Mouse (Mus musculus): ENCODE measurements around the gene Map3k13.
"Not testable (repeated sequence)": the region's sequence is repeated elsewhere in the genome, so short reads cannot be mapped to it uniquely, and the experiment has no call there.

Gene Map3k13

DNA sequence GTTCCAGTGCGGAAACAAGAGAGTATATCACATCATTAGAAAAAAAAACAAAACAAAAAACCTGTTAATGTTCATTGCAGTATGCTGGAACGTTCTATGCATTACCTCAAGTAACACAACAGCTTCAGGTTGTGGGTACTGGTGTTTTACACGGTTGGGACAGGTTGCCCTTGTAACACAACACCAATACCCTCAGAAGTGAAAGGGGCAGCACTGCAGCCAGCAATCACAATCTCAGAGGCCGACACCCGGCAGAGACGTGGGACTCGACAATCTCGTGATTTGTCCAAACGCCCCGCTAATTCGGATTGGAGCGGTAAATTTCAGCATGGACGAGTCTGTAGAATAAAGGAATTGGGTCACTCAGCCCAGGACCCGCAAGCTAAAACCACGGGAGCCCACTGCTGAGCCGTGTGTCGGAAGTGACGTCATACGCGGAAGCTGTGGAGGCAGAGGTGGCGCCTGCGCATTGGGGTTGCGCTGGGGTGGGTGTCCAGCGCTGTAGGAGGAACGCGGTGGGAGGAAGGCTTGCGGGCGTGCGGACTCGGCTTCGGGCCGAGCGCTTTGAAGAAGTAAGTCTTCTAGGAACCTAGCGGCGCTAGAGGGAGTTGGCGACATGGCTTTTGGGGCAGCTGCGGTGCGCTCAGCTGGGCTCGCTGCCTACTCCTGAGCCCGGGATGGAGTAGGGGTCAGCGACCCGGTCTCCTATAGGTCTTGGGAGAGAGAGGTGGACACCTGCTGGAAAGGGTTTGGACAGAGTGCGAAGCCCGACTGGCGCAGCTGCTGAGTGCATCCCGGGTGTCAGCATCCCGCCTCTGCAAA is at the start of gene Map3k13:
Map3k13 (plus strand) TSS at position 472 of the 822 bp plus-strand sequence.
- DNase-seq (ENCODE audit: low spot score in 2 of 2): peak; percentile 93

DNA sequence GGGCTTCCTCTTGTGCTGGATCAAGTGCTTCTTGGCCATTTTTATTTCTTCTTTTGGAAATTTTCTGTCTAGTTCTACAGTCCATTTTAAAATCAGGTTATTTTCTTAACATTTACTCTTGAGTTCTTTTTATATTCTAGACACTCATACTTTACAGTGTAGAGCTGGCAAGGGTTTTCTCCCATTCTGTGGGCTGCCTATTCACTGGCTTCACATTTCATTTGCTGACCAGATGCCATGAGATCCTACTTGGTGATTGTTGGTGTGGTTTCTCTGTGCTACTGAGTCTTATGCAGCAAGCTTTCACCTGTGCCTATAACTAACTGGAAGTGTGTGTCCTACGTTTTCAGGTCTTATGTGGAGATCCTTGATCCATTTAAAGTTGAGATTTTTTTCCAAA is 35.7 kb upstream of the Map3k13 start:
- DNase-seq (ENCODE audit: low spot score in 2 of 2): no peak

DNA sequence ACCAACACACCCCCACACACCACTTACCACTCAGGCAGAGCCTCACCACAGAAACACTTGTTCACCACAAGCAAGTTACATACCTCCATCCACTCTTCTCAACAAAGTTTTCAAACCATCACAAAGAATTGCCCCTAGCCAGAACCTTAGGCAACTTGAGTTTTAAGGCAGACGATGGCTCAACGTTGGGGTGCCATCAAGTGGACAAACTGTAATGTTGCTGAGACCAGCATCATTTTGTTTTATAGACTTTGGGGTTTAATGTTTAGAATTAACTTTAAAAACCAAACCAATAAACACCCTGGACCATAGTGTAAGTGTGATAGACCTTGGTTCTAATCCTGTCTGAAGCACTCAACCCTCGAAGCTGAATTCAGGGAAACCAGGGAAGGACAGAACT is 25.9 kb upstream of the Map3k13 start:
- no peak for DNase-seq (ENCODE audit: low spot score in 2 of 2)

DNA sequence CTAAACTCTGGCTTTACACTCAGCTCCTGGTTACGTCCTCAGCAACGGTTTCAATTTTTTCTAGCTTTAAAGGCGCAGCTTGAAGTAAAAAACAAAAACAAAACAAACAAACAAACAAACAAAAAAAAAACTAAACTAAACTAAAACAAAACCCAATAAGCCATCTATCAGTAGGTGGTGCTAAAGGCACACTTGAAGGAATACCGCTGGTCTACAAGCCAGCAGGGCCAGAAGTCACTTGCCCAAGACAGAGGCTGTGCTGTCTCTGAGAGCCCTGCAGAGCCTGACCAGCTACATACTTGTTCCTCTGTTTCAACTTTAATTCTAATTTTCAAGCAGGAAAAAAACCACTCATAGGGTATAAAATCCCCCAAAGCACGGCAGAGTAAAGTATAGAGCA is 24.5 kb upstream of the Map3k13 start:
- peak in 1 of 2 experiments; percentile 19 for DNase-seq (ENCODE audit: low spot score in 2 of 2)

DNA sequence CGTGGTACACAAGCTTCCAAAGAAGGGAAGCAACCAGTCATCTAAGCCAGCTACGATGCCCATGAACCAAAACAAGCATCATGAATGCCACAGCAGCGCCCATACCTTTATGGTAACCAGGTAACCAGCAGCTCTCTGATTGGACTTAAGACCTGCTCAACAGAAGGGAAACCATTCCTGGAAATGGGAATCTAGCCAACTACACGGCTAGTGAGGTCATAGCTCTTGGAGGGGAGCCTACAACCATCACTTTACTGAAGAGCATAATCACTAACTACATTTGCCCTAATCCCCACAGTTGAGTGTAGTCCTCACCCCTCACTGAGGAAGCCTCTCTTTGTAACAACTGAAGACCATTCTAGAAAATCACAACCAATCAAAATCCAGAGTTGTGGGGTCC is 19.4 kb upstream of the Map3k13 start:
- DNase-seq (ENCODE audit: low spot score in 2 of 2): no peak

DNA sequence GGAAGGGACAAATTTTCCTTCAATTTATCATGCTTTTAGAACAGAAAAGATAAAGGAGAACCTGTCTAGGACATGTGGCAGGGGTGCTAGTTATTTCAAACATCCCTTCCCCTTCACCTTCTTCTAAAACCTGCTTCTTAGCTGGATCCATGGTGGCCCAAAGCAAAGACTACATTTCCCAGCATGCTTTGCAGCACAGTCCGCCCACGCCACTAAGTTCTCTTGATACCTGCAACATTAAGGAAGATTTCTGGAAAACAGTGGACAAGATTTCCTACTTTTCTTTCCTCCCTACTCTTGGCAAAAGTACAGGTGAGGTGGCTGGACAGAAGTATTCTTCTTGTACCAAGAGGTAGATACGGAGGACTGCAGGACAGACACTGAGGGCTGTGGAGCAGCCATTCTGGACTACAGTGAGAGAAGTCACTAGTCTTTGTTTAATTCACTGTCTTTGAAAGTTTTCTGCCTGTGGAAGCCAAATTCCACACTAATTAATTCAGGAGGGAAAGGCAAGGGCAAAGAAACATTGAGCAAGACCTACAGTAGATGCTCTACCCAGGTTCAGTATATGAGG is 15.8 kb upstream of the Map3k13 start:
- DNase-seq (ENCODE audit: low spot score in 2 of 2): no peak

DNA sequence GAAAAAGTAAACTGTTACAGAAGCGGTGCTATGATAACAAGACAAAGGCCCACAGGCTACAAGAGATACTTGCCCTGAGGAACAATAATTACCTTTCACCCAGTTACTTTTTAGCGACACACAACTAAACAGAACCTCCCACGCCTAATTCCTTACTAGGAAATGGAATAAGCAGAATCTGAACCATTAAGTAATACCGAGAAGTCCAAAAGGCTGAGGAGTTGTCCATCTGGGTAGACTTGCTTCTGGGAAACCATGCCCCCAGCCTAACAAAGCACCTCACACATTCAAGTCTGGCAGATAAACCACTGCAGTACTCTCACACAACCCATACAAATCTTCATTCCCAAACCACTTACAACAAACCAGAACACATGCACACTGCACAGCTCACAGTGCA is 15.0 kb upstream of the Map3k13 start:
- no peak for DNase-seq (ENCODE audit: low spot score in 2 of 2)

DNA sequence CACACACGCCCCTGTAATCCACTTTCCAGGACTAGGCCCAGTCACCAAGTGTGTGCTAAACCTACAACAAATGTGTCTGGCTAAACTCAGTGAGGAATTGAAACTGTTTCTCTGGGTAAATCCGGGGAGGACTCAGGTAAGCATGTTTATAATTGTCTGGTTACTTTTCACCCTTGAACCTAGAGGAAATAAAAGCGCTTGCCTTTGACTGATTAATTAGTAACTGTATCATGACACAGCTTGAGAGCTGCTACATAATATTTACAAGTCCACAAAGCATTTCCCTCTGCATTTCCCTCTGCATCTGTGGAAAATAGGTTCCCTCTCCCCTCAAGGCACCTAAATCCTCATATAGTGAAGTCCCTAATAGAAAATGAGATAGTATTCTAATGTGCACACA is 12.9 kb upstream of the Map3k13 start:
- no peak for DNase-seq (ENCODE audit: low spot score in 2 of 2)

DNA sequence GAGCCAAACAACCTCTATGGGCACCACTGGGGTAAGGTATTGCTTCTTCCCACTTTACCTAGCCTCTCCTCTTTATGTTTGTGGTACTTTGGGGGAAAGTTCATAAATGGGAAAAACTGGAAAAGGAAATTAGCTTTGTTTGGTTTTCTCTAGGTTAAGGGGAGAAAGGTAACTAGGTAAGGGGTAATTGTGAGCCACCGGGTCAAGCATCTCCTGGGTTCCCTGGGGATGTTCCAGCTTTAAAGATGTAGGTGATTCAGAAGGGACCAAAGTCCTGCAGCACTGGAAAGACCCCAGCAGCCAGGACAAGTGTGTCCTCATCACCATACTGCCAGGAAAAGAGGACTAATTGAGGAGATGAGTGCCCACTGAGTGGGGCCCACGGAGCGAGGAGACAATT is 12.3 kb upstream of the Map3k13 start:
- DNase-seq (ENCODE audit: low spot score in 2 of 2): no peak

DNA sequence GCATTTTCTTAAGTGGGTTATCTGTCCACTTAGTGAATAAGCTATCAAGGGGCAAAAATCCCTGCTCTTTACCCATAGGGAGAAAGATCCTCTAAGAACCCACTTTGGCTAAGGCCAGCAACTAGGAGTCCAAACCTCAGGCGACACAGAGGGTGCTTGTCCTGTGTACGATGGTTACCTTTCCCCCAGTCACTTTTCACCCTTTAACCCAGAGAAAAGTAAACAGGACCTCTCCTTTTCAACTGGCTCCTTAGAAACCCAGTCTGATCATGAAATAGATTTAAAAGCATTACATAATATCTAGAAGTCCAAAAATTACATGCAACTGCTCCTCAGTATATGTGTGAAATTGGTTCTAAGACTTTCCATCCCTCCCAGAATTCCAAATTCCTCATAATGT is 11.3 kb upstream of the Map3k13 start:
- no peak for DNase-seq (ENCODE audit: low spot score in 2 of 2)

DNA sequence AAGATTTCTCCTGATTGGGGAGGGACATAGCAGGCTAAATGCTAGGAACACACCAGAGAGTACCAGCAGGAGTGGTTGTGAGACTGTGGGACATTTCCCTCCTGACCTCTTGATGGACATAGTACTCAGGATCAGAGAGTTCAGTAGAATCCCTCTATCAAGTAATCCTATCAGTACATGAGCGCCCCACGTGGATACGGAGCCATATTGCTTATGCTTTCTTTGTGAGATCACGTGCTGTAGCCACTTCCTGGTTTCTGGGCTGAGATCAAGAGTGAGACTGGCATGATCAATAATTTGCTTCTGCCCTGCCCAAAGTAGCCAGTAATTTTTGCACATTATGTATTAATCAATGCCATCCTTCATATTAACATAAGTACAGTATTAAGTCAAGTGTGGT is 9.1 kb upstream of the Map3k13 start:
- DNase-seq (ENCODE audit: low spot score in 2 of 2): no peak

DNA sequence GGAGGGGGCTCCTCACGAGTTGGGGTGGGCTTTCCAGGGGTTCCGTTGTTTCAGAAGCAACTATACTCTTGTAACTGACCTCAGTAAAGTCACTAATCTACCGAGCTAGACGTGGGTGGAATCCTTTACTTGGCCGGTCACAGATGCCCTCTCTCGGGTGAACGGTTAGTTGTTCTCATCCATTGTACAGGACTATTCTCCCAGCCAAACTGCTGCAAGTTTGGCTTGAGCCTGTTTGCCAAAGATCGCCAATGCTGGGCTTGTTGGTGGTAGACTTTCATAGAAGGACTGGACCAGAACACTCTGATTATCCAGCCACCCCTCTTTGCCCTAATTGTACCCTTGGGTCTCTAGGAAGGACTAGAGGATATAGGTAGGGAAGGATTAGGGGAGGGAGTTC is 7.8 kb upstream of the Map3k13 start:
- no peak for DNase-seq (ENCODE audit: low spot score in 2 of 2)

DNA sequence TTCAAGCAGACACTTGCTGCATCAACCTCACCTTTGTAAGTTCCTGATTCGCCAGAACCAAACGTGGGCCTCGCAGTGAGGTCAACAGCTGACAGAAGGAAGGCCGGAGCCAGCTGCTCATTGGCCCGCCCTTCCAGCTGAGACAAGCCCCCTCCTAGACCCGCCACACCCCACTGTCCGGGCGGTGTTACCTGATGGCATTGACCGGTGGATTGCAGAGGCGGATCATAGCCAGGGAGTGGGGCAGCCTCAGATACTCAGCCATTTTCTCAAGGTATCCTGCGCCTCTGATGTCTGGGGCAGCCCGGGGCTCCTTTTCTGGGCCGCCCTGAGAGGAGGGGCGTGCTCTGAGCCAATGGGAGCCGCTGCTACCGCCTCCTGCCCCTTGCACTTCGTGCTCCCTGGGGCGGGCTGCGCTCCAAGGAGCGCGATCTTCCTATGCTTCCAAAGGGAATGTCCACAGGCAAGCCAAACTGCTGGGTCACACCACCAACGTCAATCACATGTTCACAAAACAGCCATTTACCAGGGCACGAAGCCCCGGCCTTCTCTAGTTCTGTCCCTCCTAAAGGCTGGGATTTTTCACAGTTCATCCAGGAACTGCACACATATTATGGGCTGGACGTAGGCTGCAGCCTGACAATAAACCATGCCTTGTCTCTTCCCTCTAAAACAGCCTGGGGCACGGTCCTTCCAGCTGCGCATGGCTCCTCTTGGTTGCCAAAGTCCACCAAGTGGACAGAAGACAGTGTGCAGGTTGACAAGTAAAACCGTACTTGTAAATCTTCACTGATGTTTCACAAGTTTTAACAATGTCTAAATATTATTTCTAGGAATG is 6.4 kb upstream of the Map3k13 start, which contains the start of gene Ehhadh:
Ehhadh (minus strand) TSS at position 292 of the 838 bp plus-strand sequence.
- DNase-seq (ENCODE audit: low spot score in 2 of 2): peak; percentile 58 to 82

DNA sequence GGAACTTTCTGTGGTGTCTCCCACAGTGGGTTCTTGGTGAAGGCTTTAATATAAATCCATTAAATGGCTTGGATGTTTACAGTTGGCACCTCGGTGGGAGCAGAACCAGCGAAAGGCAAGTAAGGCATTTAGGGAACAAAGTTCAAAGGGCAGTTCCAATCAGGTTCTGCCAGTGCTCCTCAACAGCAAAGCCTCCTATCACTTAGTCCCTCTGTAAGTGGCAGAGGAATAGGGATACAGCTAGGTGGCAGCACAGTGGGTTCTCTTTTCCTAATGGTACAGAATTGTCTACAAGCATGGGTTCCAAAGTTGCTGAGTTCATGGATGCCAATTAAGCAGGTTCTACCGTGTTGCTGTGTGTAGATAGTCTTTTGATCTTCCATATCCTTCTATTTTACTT is 5.6 kb upstream of the Map3k13 start:
- no peak for DNase-seq (ENCODE audit: low spot score in 2 of 2)

DNA sequence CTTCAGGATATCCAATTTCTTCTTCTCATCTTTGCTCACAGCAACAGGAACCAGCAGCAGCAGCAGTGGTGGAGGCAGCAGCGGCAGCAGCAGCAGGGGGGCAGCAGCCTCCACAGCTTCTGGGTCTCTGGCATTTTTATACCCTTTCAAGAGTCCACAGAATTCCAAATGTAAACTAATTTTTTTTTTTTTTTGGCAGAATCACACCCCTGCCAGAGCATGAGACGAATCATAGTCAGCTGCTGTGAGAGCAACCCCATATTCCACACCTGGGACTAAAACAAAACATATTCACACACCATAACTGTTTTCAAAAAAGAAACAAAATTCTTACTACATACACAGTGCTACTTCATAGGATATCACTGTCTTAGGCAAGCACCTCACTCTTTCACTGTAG is 5.0 kb upstream of the Map3k13 start:
- no peak for DNase-seq (ENCODE audit: low spot score in 2 of 2)

DNA sequence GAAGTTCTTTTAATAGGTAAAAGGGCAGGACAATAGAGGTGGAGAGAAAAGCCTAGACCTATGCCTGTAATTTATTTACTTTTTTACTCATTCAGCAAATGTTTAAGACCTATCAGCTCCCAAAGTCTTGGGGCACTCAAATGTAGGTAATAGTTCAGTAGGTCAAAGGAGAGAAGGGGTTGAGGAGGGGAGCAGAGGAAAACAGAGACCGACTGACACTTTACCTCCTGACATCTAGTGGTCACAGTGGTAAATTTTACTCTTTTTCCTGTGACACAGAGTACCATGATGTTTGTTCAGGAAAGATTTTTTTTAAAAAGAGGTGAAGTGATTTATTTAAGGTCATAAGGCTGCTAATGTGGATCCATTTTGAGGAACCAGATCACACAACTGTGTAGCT is 3.7 kb upstream of the Map3k13 start:
- DNase-seq (ENCODE audit: low spot score in 2 of 2): no peak

DNA sequence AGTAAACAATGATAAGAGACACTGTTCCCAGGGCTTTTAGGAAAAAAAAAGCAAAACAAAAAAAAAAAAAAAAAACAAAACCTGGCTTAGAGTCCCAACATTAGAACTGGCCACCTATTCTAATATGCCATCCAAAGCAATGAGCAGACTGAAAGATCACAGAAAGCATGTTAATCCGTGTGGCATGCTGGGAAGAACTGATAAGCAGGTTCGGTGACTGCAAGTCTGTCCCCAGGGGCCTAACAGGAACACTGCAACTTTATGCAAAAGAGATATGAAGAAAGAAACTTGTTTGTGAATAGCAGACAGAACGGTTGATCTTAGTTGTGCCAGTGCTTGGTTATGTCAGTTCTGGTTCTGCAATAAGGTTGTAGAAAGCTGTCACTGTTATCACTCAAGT is 2.4 kb upstream of the Map3k13 start:
- DNase-seq (ENCODE audit: low spot score in 2 of 2): no peak

DNA sequence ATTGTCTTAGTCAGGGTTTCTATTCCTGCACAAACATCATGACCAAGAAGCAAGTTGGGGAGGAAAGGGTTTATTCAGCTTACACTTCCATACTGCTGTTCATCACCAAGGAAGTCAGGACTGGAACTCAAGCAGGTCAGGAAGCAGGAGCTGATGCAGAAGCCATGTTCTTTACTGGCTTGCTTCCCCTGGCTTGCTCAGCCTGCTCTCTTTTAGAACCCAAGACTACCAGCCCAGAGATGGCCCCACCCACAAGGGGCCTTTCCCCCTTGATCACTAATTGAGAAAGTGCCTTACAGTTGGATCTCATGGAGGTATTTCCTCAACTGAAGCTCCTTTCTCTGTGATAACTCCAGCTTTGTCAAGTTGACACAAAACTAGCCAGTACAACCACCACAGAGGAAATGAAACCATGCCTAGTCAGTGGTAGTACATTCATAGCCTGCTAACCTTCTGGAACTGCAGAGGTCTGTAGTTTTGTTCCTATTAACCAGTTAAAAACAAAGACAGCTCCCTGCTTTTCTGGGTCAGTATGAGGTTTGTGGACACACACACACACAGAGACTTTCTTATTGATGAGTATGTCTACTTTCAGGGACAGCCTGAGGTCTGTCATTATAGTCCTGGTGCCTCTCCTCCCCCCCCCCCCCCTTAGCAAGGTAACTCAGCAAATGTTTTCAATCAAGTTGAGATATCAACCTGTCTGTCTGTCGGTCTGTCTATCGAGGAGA is 901 bp upstream of the Map3k13 start:
- DNase-seq (ENCODE audit: low spot score in 2 of 2): not testable (repeated sequence)

DNA sequence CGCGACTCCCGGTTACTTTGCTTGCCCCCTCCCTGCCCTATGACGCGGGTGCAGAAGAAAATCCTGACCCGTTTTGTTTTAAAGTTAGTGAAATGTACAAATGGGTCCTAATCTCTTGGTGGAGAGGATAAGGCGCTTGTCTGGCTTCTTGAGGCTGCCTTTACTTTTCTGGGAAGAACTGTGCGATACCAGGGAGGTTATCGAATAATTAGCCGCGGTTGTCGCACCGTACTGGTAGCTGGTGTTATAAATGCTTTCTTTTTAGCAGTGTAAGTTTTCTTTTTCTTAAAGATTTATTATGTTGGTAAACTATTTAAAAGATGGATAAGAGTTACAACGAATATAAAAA is 525 bp downstream of the Map3k13 start:
- DNase-seq (ENCODE audit: low spot score in 2 of 2): no peak

DNA sequence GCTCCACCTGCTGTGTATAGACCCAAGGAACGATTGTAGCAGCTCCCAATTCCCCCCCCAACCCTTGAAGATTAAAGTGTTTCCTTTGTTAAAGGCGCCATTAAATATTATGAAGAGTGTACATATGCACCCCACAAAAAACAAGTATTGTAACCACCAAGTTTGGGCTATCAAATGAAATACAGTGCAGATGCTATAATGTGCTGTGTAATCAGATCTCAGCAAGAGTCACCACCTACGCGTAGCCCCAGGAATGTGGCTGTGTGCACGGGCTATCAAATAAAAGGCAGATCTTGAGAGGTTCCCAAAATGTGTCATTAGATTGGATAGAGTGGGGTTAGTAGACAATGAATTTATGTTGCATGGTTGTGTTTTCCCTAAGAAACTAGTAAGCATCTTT is 925 bp downstream of the Map3k13 start:
- DNase-seq (ENCODE audit: low spot score in 2 of 2): no peak

DNA sequence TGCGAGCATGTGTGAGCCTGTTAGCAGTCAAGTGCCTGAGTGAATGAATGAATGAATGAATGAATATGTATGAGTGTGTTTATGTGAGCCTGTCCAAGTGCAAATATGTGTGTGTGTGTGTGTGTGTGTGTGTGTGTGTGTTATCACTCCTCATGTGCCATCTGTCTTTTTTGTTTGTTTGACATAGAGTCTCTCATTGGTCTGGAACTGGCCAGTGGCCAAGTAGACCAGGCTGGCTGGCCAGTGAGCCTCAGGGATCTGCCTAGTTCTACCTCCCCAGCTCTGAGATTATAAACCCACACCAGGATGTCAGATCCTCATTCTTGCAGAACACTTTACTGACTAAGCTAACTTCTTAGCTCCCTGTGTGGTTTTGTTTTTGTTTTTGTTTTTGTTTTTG is 10.1 kb downstream of the Map3k13 start:
- no peak for DNase-seq (ENCODE audit: low spot score in 2 of 2)

DNA sequence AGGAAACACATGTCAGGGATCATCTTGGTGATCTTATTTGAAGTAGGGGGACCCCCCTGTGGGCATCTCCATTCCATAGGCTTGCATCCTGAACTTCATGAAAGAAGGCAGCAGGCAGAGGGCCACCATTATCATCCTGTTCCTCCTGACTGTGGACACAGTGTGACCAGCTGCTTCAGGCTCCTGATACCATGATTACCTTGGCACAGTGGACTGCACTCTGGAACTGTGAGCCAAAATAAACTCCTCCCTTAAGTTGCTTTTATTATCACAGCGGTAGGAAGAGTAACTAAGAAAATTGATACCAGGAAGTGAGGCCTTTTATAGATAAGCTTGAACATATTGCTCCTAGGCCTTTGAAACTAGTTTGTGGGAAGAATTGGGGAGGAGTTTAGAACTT is 12.7 kb downstream of the Map3k13 start:
- DNase-seq (ENCODE audit: low spot score in 2 of 2): no peak

Data from urinary bladder, postnatal 36 days (tissue).